Mouse (Mus musculus) liver, postnatal 0 days (tissue): ENCODE measurements around the gene Smarcc2. TPM values are rescaled to one million over a fixed set of nuclear protein-coding genes. Genes with fewer than 3 reads are reported as not detected.

Experiments used
- ATAC-seq: fragments of 200-750 bp; cut with Nextera tagmentation; 2 replicates; pipeline ENCODE4 v1.8.0; 2017; ENCODE audit warnings: mild to moderate bottlenecking, moderate library complexity
- DNase-seq: peaks from one replicate; pipeline ENCODE4 v3.0.0-alpha.2; 2016
- H3K27ac ChIP-seq: fragments of 300-500 bp; sonication (generic); 2 replicates; pipeline ENCODE4 v1.5.1; 2014; ENCODE audit warnings: antibody characterized with exemption, moderate library complexity, mild to moderate bottlenecking, low read depth
- H3K27me3 ChIP-seq: fragments of 300-500 bp; sonication (generic); 2 replicates; pipeline ENCODE4 v1.6.1; 2014; ENCODE audit warnings: low read length, control low read depth, mixed read lengths; ENCODE audit not compliant: insufficient read depth
- H3K36me3 ChIP-seq: fragments of 300-500 bp; sonication (generic); replicated peaks from 2 replicates; pipeline ENCODE4 v1.6.1; 2014; ENCODE audit warnings: mild to moderate bottlenecking, control low read depth, low read length, moderate library complexity, mixed read lengths; ENCODE audit not compliant: insufficient read depth
- H3K4me1 ChIP-seq: fragments of 300-500 bp; sonication (generic); 2 replicates; pipeline ENCODE4 v1.6.1; 2014; ENCODE audit warnings: antibody characterized with exemption, mild to moderate bottlenecking, control low read depth; ENCODE audit not compliant: insufficient read depth
- H3K4me2 ChIP-seq: fragments of 300-500 bp; sonication (generic); 2 replicates; pipeline ENCODE4 v1.6.1; 2014; ENCODE audit warnings: low read depth, mild to moderate bottlenecking, low read length, moderate library complexity, mixed read lengths
- H3K4me3 ChIP-seq: fragments of 300-500 bp; sonication (generic); 2 replicates; pipeline ENCODE4 v1.5.1; 2014; ENCODE audit warnings: low read depth, low read length
- H3K9ac ChIP-seq: fragments of 300-500 bp; sonication (generic); replicated peaks from 2 replicates; pipeline ENCODE4 v1.6.1; 2014; ENCODE audit warnings: mild to moderate bottlenecking, moderate library complexity
- H3K9me3 ChIP-seq: fragments of 300-500 bp; sonication (generic); 2 replicates; pipeline ENCODE4 v1.6.1; 2016; ENCODE audit warnings: mild to moderate bottlenecking, control low read depth, low read length, mixed read lengths
- CTCF ChIP-seq: sonication (generic); IDR thresholded peaks from 2 replicates; pipeline ENCODE4 v1.5.1; 2016; ENCODE audit warnings: antibody characterized with exemption, low read depth
- EP300 ChIP-seq: IDR thresholded peaks from 2 replicates; pipeline ENCODE4 v1.6.1; 2016; ENCODE audit warnings: antibody characterized with exemption, low read depth, mild to moderate bottlenecking
- WGBS: fragments of 180-500 bp; shearing (Covaris S2); extraction: QIAGEN DNeasy Blood & Tissue Kit; methylation state at CpG from one replicate; pipeline ENCODE4 v1.1.7; 2014; ENCODE audit not compliant: insufficient replicate concordance; 5-methylcytosine and 5-hydroxymethylcytosine counted together
- polyA plus RNA-seq: library from polyadenylated mRNA; unstranded; fragments of >200 nt; fragmentation: Nextera tagmentation; extraction: Ambion mirVana; gene quantifications from 2 replicates; pipeline ENCODE4 v1.2.1, GENCODE M21; 2015

The Smarcc2 gene
- polyA plus RNA-seq, 1 experiment from 2014 or later: 13.4 TPM

DNA sequence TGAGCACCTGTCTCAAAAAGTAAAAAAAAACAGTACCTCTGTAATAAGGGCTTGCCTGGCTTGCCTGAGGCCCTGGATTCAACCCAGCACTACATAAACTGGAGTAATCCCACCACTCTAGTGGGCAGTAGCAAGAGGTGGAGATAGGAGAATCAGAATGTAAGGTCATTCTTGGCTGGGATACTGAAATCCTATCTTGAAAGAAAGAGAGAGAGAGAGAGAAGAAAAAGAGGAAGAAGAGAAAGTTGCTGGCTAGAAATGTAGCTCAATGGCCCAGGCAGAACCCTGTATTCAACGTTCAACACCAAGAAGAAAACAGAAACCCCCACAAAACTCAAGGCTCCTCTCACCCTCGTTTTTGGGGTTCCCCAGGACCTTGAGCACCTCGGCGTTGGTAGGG, 36.9 kb downstream of the Smarcc2 start:
- DNase-seq: no peak
- Histone ChIP-seq H3K36me3 (peaks cover 10% of the 10 kb centered on the region), H3K9me3 (no peaks in the 10 kb centered on the region), H3K9ac (no peak overlapping the region), H3K27me3 (no peaks in the 10 kb centered on the region), H3K27ac (peak overlapping the region; percentile 29; the same call in 1 of the 2 replicates), H3K4me1 (peaks cover 33% of the 10 kb centered on the region), H3K4me2 (no peak overlapping the region), H3K4me3 (no peak overlapping the region)
- ATAC-seq: no peak
- 56% methylated on average over 4 of the region's 4 CpGs for WGBS
- TF ChIP-seq EP300 (no peak), CTCF (no peak)

GRCm38 (mm10) chr10:128496509-128497077, 37.5 kb downstream of the Smarcc2 start:
- no peaks in the 10 kb centered on the region for H3K9me3 ChIP-seq
- DNase-seq (no peak), ATAC-seq (no peak)
- 64% methylated on average over 6 of the region's 6 CpGs for WGBS
- no peak overlapping the region for H3K4me3 ChIP-seq
- no peaks in the 10 kb centered on the region for H3K27me3 ChIP-seq
- no peak overlapping the region for H3K9ac ChIP-seq
- peaks cover 4% of the 10 kb centered on the region for H3K36me3 ChIP-seq
- TF ChIP-seq CTCF (no peak), EP300 (no peak)
- H3K27ac ChIP-seq: no peak overlapping the region
- H3K4me2 ChIP-seq: no peak overlapping the region
- H3K4me1 ChIP-seq: peaks cover 30% of the 10 kb centered on the region

GRCm38 (mm10) chr10:128497134-128497737, 38.2 kb downstream of the Smarcc2 start:
- 66% methylated on average over 6 of the region's 6 CpGs for WGBS
- Histone ChIP-seq H3K9me3 (no peaks in the 10 kb centered on the region), H3K4me2 (no peak overlapping the region), H3K36me3 (no peaks in the 10 kb centered on the region), H3K9ac (no peak overlapping the region), H3K27me3 (no peaks in the 10 kb centered on the region), H3K4me3 (no peak overlapping the region), H3K27ac (no peak overlapping the region), H3K4me1 (peaks cover 30% of the 10 kb centered on the region)
- TF ChIP-seq EP300: no peak
- TF ChIP-seq CTCF: no peak
- ATAC-seq (no peak), DNase-seq (no peak)

- H3K4me3 ChIP-seq: peak within 1 kb of the TSS; percentile 51
- peak; percentile 89 for ATAC-seq
- H3K27ac ChIP-seq: peak within 1 kb of the TSS; percentile 75
- peak within 1 kb of the TSS; percentile 80 for H3K4me2 ChIP-seq
- DNase-seq: peak; percentile 96
- no peaks in the 10 kb centered on the region for H3K36me3 ChIP-seq
- H3K9me3 ChIP-seq: no peaks in the 10 kb centered on the region
- no peak for TF ChIP-seq CTCF
- peak; percentile 70; the same call in 1 of the 2 replicates for TF ChIP-seq EP300
- H3K4me1 ChIP-seq: peaks cover 34% of the 10 kb centered on the region
- WGBS: under 1% methylated on average over 27 of the region's 27 CpGs
- no peaks in the 10 kb centered on the region for H3K27me3 ChIP-seq
- peak within 1 kb of the TSS; percentile 57 for H3K9ac ChIP-seq
Observed at GRCm38 (mm10) chr10:128498590-128498989, 39.5 kb downstream of the Smarcc2 start, which contains the start of gene Myl6b. TSS of gene Myl6b (minus strand) at chr10:128498685.

- Histone ChIP-seq H3K4me2 (peak overlapping the region; percentile 80), H3K36me3 (no peaks in the 10 kb centered on the region), H3K27me3 (no peaks in the 10 kb centered on the region), H3K9me3 (no peaks in the 10 kb centered on the region), H3K27ac (peak overlapping the region; percentile 75), H3K4me3 (peak overlapping the region; percentile 51), H3K4me1 (peaks cover 36% of the 10 kb centered on the region), H3K9ac (peak overlapping the region; percentile 57)
- TF ChIP-seq EP300: no peak; the same call in 1 of the 2 replicates
- no peak for TF ChIP-seq CTCF
- ATAC-seq: peak; percentile 30
- peak; percentile 57 for DNase-seq
- under 1% methylated on average over 21 of the region's 21 CpGs for WGBS
Observed at GRCm38 (mm10) chr10:128499116-128499671, 40.1 kb downstream of the Smarcc2 start.

- no peak for DNase-seq
- 59% methylated on average over 5 of the region's 5 CpGs for WGBS
Observed at GRCm38 (mm10) chr10:128502341-128502740, 43.3 kb downstream of the Smarcc2 start.

More at GRCm38 (mm10) chr10:128502341-128502740, 43.3 kb downstream of the Smarcc2 start:
- no peaks in the 10 kb centered on the region for H3K27me3 ChIP-seq
- peak overlapping the region; percentile 69 for H3K27ac ChIP-seq
- H3K4me3 ChIP-seq: no peak overlapping the region
- H3K9me3 ChIP-seq: no peaks in the 10 kb centered on the region
- H3K4me2 ChIP-seq: no peak overlapping the region
- peaks cover 37% of the 10 kb centered on the region for H3K4me1 ChIP-seq
- TF ChIP-seq CTCF: no peak
- TF ChIP-seq EP300: no peak
- no peak for ATAC-seq
- H3K36me3 ChIP-seq: no peaks in the 10 kb centered on the region
- H3K9ac ChIP-seq: no peak overlapping the region
